Mouse (Mus musculus): ENCODE data around the gene Rfk.

Rfk gene

GRCm38 (mm10) chr19:17393841-17394591 lies at the start of gene Rfk:
Gene Rfk, plus strand, starts transcription at chr19:17394043.
- peak; percentile 93 to 94 for DNase-seq (ENCODE audit: low spot score in 2 of 2)

GRCm38 (mm10) chr19:17344881-17345280 lies 49.0 kb upstream of the Rfk start:
- DNase-seq (ENCODE audit: low spot score in 2 of 2): no peak

- no peak for DNase-seq (ENCODE audit: low spot score in 2 of 2)
Measured at GRCm38 (mm10) chr19:17346716-17347474, 46.9 kb upstream of the Rfk start.

GRCm38 (mm10) chr19:17347852-17348251 lies 46.0 kb upstream of the Rfk start:
- no peak for DNase-seq (ENCODE audit: low spot score in 2 of 2)

- no peak for DNase-seq (ENCODE audit: low spot score in 2 of 2)
Measured at GRCm38 (mm10) chr19:17353727-17354126, 40.1 kb upstream of the Rfk start.

- DNase-seq (ENCODE audit: low spot score in 2 of 2): no peak
Measured at GRCm38 (mm10) chr19:17354362-17354761, 39.5 kb upstream of the Rfk start.

GRCm38 (mm10) chr19:17354797-17355196 lies 39.0 kb upstream of the Rfk start:
- DNase-seq (ENCODE audit: low spot score in 2 of 2): no peak

- peak; percentile 68 to 72 for DNase-seq (ENCODE audit: low spot score in 2 of 2)
Measured at GRCm38 (mm10) chr19:17355361-17355760, 38.5 kb upstream of the Rfk start.

- peak; percentile 89 to 91 for DNase-seq (ENCODE audit: low spot score in 2 of 2)
Measured at GRCm38 (mm10) chr19:17355950-17356867, 37.6 kb upstream of the Rfk start.

- DNase-seq (ENCODE audit: low spot score in 2 of 2): no peak
Measured at GRCm38 (mm10) chr19:17356932-17357331, 36.9 kb upstream of the Rfk start.

- no peak for DNase-seq (ENCODE audit: low spot score in 2 of 2)
Measured at GRCm38 (mm10) chr19:17357391-17357790, 36.5 kb upstream of the Rfk start.

- peak; percentile 57 to 61 for DNase-seq (ENCODE audit: low spot score in 2 of 2)
Measured at GRCm38 (mm10) chr19:17359315-17359890, 34.4 kb upstream of the Rfk start.

GRCm38 (mm10) chr19:17361181-17361580 lies 32.7 kb upstream of the Rfk start:
- no peak for DNase-seq (ENCODE audit: low spot score in 2 of 2)

GRCm38 (mm10) chr19:17364741-17365140 lies 29.1 kb upstream of the Rfk start:
- peak; percentile 24 to 50 for DNase-seq (ENCODE audit: low spot score in 2 of 2)

- no peak for DNase-seq (ENCODE audit: low spot score in 2 of 2)
Measured at GRCm38 (mm10) chr19:17366364-17367090, 27.3 kb upstream of the Rfk start.

GRCm38 (mm10) chr19:17368557-17368956 lies 25.3 kb upstream of the Rfk start:
- DNase-seq (ENCODE audit: low spot score in 2 of 2): no peak

GRCm38 (mm10) chr19:17369581-17369980 lies 24.3 kb upstream of the Rfk start:
- DNase-seq (ENCODE audit: low spot score in 2 of 2): no peak

GRCm38 (mm10) chr19:17372701-17373100 lies 21.1 kb upstream of the Rfk start, which contains the start of gene Gcnt1:
Gene Gcnt1, minus strand, starts transcription at chr19:17372844.
- no peak for DNase-seq (ENCODE audit: low spot score in 2 of 2)

GRCm38 (mm10) chr19:17378845-17379244 lies 15.0 kb upstream of the Rfk start:
- no peak for DNase-seq (ENCODE audit: low spot score in 2 of 2)

- DNase-seq (ENCODE audit: low spot score in 2 of 2): no peak
Measured at GRCm38 (mm10) chr19:17380549-17380948, 13.3 kb upstream of the Rfk start.

Measured in spleen, postnatal 36 days (tissue).